Mouse (Mus musculus) embryonic facial prominence, embryonic 14.5 days (tissue): ENCODE results near the gene Phactr2. TPM values are rescaled to one million over a fixed set of nuclear protein-coding genes. Genes with fewer than 3 reads are reported as not detected.

Source experiments
- ATAC-seq: fragments of 200-750 bp; cut with Nextera tagmentation; 2 replicates; pipeline ENCODE4 v1.8.0; 2017; ENCODE audit warnings: low read depth, moderate number of reproducible peaks, moderate TSS enrichment
- DNase-seq: peaks from one replicate; pipeline ENCODE4 v3.0.0-alpha.2; 2015; ENCODE audit warnings: low spot score
- H3K27ac ChIP-seq: fragments of 300-500 bp; sonication (generic); replicated peaks from 2 replicates; pipeline ENCODE4 v1.5.1; 2014; ENCODE audit warnings: low read depth, mild to moderate bottlenecking, low read length, moderate library complexity
- H3K27me3 ChIP-seq: fragments of 300-500 bp; sonication (generic); replicated peaks from 2 replicates; pipeline ENCODE4 v1.6.1; 2014; ENCODE audit warnings: low read length; ENCODE audit not compliant: control insufficient read depth, insufficient read depth
- H3K36me3 ChIP-seq: fragments of 300-500 bp; sonication (generic); 2 replicates; pipeline ENCODE4 v1.6.1; 2014; ENCODE audit warnings: low read length, mixed read lengths; ENCODE audit not compliant: control insufficient read depth, insufficient read depth
- H3K4me1 ChIP-seq: fragments of 300-500 bp; sonication (generic); 2 replicates; pipeline ENCODE4 v1.6.1; 2014; ENCODE audit warnings: antibody characterized with exemption, low read length; ENCODE audit not compliant: control insufficient read depth, insufficient read depth
- H3K4me2 ChIP-seq: fragments of 300-500 bp; sonication (generic); 2 replicates; pipeline ENCODE4 v1.6.1; 2014; ENCODE audit warnings: low read depth, mild to moderate bottlenecking, low read length, moderate library complexity, mixed read lengths
- H3K4me3 ChIP-seq: fragments of 300-500 bp; sonication (generic); 2 replicates; pipeline ENCODE4 v1.5.1; 2014; ENCODE audit warnings: low read depth, mild to moderate bottlenecking, low read length
- H3K9ac ChIP-seq: fragments of 300-500 bp; sonication (generic); 2 replicates; pipeline ENCODE4 v1.6.1; 2014; ENCODE audit warnings: low read depth, mild to moderate bottlenecking, low read length, moderate library complexity, mixed read lengths
- H3K9me3 ChIP-seq: fragments of 300-500 bp; sonication (generic); 2 replicates; pipeline ENCODE4 v1.6.1; 2016; ENCODE audit warnings: low read length; ENCODE audit not compliant: control insufficient read depth
- WGBS: fragments of 180-500 bp; shearing (Covaris S2); extraction: QIAGEN DNeasy Blood & Tissue Kit; methylation state at CpG from one replicate; pipeline ENCODE4 v1.1.7; 2014; 5-methylcytosine and 5-hydroxymethylcytosine counted together
- polyA plus RNA-seq: library from polyadenylated mRNA; unstranded; fragments of >200 nt; fragmentation: Nextera tagmentation; extraction: Ambion mirVana; gene quantifications from 2 replicates; pipeline ENCODE4 v1.2.1, GENCODE M21; 2014

The Phactr2 gene
- polyA plus RNA-seq, 1 experiment from 2014 or later, result 37.8 TPM

DNA sequence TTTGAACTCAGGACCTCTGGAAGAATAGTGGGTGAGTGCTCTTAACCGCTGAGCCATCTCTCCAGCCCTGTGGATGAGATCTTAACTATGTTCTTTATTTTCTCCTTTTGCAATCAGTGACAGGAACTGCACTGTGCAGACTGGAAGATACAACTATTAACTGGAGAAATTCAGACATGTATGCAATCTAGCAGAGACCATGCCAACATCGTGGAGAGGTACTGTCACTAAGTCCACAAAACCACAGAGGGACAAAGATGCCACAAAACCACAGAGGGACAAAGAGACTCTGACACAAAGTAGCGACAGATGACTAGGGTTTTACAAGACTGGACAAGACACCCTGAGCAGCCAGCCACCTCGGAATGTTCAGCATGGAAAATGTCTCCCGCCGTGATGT, 30.6 kb downstream of the Phactr2 start:
- 81% methylated on average over 6 of the region's 6 CpGs for WGBS
- Histone ChIP-seq H3K27me3 (no peaks in the 10 kb centered on the region), H3K9ac (no peak overlapping the region), H3K27ac (no peak overlapping the region), H3K9me3 (no peaks in the 10 kb centered on the region), H3K36me3 (no peaks in the 10 kb centered on the region), H3K4me3 (no peak overlapping the region), H3K4me2 (no peak overlapping the region), H3K4me1 (peaks cover 12% of the 10 kb centered on the region)
- ATAC-seq, result no peak
- DNase-seq, result no peak

- WGBS, result 75% methylated on average over 4 of the region's 4 CpGs
- DNase-seq (no peak), ATAC-seq (no peak)
- no peaks in the 10 kb centered on the region for H3K9me3 ChIP-seq
- no peak overlapping the region for H3K27ac ChIP-seq
- no peak overlapping the region for H3K4me2 ChIP-seq
- H3K4me1 ChIP-seq, result 0 out of 2 replicates have a peak, but pooled peaks cover 2% of the 10 kb centered on the region
- no peaks in the 10 kb centered on the region for H3K36me3 ChIP-seq
- no peaks in the 10 kb centered on the region for H3K27me3 ChIP-seq
- H3K9ac ChIP-seq, result no peak overlapping the region
- H3K4me3 ChIP-seq, result no peak overlapping the region
These were observed 33.9 kb downstream of the Phactr2 start for GRCm38 (mm10) chr10:13440292-13440691.

DNA sequence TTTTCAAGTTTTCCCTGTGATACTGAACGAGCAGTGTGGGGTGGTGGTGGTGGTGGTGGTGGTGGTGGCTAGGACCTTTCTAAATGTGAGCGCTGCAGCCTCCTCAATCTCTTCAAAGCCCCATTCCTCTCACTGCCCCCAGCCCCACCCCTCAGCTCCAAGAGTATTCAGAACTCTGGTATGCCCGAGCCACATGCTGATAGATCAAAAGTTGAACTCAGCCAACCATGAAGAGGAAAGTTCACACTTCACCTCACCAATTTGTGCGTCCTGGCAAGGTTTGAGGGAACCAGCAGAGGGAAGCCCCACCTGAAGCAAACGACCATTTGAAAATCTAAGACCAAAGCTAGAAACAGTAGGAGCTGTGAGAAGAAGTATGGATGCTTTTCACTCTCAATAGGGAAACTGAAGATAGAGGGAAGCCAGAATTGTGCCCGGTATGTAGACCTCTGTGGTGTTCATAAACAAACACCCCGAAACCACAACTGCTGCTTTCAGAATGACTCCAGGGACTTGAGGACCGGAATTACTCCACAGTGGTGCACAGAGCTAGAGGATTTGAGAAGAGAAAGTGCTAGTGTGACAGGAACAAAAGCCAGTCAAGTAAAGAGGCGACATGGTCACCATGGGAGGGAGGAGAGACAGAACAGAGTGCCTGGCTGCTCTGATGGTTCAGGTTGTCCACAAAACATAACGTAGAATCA, 35.9 kb downstream of the Phactr2 start:
- Histone ChIP-seq H3K4me2 (no peak overlapping the region), H3K9me3 (no peaks in the 10 kb centered on the region), H3K9ac (no peak overlapping the region), H3K4me1 (0 out of 2 replicates have a peak, but pooled peaks cover 2% of the 10 kb centered on the region), H3K4me3 (no peak overlapping the region), H3K27ac (no peak overlapping the region), H3K36me3 (no peaks in the 10 kb centered on the region), H3K27me3 (no peaks in the 10 kb centered on the region)
- no peak for DNase-seq
- ATAC-seq, result no peak
- 64% methylated on average over 10 of the region's 10 CpGs for WGBS

DNA sequence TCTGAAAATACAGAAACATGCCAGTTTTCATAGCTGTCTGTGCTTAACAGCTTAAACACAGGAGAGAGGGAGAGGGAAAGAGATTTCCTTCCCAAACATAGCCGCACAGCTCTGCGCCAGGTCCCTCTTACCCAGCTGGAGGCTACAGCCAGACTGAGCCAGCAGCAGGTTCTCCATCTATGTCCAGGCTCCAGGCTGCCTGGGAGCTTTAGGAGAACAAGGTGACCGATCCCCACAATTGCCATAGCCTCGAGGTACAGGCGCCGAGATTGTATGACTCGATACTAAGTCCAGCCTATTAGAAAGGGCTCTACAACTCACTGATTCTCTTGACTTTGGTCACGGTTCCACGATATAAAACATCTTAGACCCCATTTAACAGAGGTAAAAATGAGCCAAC, 37.2 kb downstream of the Phactr2 start:
- no peak overlapping the region for H3K9ac ChIP-seq
- no peak for DNase-seq
- no peak overlapping the region for H3K4me2 ChIP-seq
- H3K4me3 ChIP-seq, result no peak overlapping the region
- peaks cover 6% of the 10 kb centered on the region for H3K4me1 ChIP-seq
- 79% methylated on average over 9 of the region's 9 CpGs for WGBS
- peak overlapping the region; percentile 34; the same call in 1 of the 2 replicates for H3K27ac ChIP-seq
- H3K27me3 ChIP-seq, result no peaks in the 10 kb centered on the region
- no peak for ATAC-seq
- no peaks in the 10 kb centered on the region for H3K9me3 ChIP-seq
- H3K36me3 ChIP-seq, result no peaks in the 10 kb centered on the region

DNA sequence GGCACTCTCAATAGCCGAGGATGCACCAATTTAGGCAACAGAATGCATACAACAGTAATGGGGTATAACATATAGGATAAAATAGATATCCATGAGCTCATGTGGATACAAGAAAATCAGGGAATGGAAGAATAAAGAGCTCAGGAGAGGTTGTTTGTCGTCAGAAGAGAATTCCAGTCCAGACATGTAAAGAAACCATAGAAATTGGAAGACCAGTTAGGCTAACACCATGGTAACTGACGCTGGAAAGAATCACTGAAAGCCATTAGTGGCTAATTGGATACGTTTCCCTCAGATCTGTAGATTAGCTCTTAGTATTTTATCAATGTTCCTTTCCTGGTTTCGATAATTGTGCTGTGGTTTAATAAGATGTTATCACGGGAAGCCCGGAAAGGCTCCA, 41.2 kb downstream of the Phactr2 start:
- ATAC-seq (no peak), DNase-seq (no peak)
- H3K27me3 ChIP-seq, result no peaks in the 10 kb centered on the region
- H3K4me3 ChIP-seq, result no peak overlapping the region
- no peak overlapping the region for H3K9ac ChIP-seq
- H3K4me1 ChIP-seq, result peaks cover 14% of the 10 kb centered on the region
- WGBS, result 57% methylated on average over 7 of the region's 7 CpGs
- no peaks in the 10 kb centered on the region for H3K36me3 ChIP-seq
- H3K27ac ChIP-seq, result no peak overlapping the region
- H3K9me3 ChIP-seq, result no peaks in the 10 kb centered on the region
- no peak overlapping the region for H3K4me2 ChIP-seq

- 31% methylated on average over 8 of the region's 8 CpGs for WGBS
- no peaks in the 10 kb centered on the region for H3K9me3 ChIP-seq
- peaks cover 19% of the 10 kb centered on the region for H3K4me1 ChIP-seq
- DNase-seq, result peak; percentile 57
- peak overlapping the region; percentile 73 for H3K27ac ChIP-seq
- ATAC-seq, result no peak
- no peaks in the 10 kb centered on the region for H3K27me3 ChIP-seq
- no peak overlapping the region for H3K4me3 ChIP-seq
- no peak overlapping the region for H3K4me2 ChIP-seq
- no peaks in the 10 kb centered on the region for H3K36me3 ChIP-seq
- no peak overlapping the region for H3K9ac ChIP-seq
These were observed 42.3 kb downstream of the Phactr2 start for GRCm38 (mm10) chr10:13431641-13432540.

GRCm38 (mm10) chr10:13429766-13430165, 44.4 kb downstream of the Phactr2 start:
- Histone ChIP-seq H3K9ac (no peak overlapping the region), H3K4me1 (peaks cover 19% of the 10 kb centered on the region), H3K9me3 (no peaks in the 10 kb centered on the region), H3K4me2 (no peak overlapping the region), H3K36me3 (no peaks in the 10 kb centered on the region), H3K27me3 (no peaks in the 10 kb centered on the region), H3K27ac (peak overlapping the region; percentile 76), H3K4me3 (no peak overlapping the region)
- WGBS, result 11% methylated on average over 5 of the region's 5 CpGs
- peak; percentile 88 for DNase-seq
- ATAC-seq, result peak; percentile 48; the same call in 1 of the 2 replicates

GRCm38 (mm10) chr10:13429240-13429639, 45.0 kb downstream of the Phactr2 start:
- DNase-seq (peak; percentile 92), ATAC-seq (peak; percentile 81)
- Histone ChIP-seq H3K27me3 (no peaks in the 10 kb centered on the region), H3K9ac (peak overlapping the region; percentile 40; the same call in 1 of the 2 replicates), H3K4me2 (peak overlapping the region; percentile 50), H3K4me1 (peaks cover 19% of the 10 kb centered on the region), H3K4me3 (0 out of 2 replicates have a peak overlapping the region, but pooled peaks have one; percentile 13), H3K27ac (peak overlapping the region; percentile 76), H3K9me3 (no peaks in the 10 kb centered on the region), H3K36me3 (no peaks in the 10 kb centered on the region)
- WGBS, result 14% methylated on average over 13 of the region's 13 CpGs
